Mouse (Mus musculus): ENCODE results near the gene Map3k14. TPM values are rescaled to one million over a fixed set of nuclear protein-coding genes. Genes with fewer than 3 reads are reported as not detected.
"Not testable (repeated sequence)": the region's sequence is repeated elsewhere in the genome, so short reads cannot be mapped to it uniquely, and the experiment has no call there.

The Map3k14 gene
- polyA plus RNA-seq, 1 experiment from 2014 or later: 3.1 TPM

GRCm38 (mm10) chr11:103292152-103292889 is 25.0 kb upstream of the Map3k14 start:
- Histone ChIP-seq H3K27ac (replicated peaks) (no peak overlapping the region), H3K4me1 (peaks cover 17% of the 10 kb centered on the region), H3K27me3 (replicated peaks; ENCODE audit: low read depth, poor library complexity, severe bottlenecking) (no peaks in the 10 kb centered on the region; the same call in 1 of the 2 replicates), H3K36me3 (replicated peaks) (no peaks in the 10 kb centered on the region), H3K4me3 (no peak overlapping the region), H3K9me3 (no peaks in the 10 kb centered on the region)
- DNase-seq (ENCODE audit: low spot score): no peak
- 28% methylated on average over 14 of the region's 14 CpGs for WGBS

GRCm38 (mm10) chr11:103290841-103291240 is 23.6 kb upstream of the Map3k14 start:
- not testable (repeated sequence) for H3K9me3 ChIP-seq; H3K4me3 ChIP-seq; H3K36me3 ChIP-seq (replicated peaks); DNase-seq (ENCODE audit: low spot score); H3K27ac ChIP-seq (replicated peaks); H3K27me3 ChIP-seq (replicated peaks; ENCODE audit: low read depth, poor library complexity, severe bottlenecking)
- WGBS: 93% methylated on average over 7 of the region's 7 CpGs
- peaks cover 23% of the 10 kb centered on the region for H3K4me1 ChIP-seq

- Histone ChIP-seq H3K27me3 (replicated peaks; ENCODE audit: low read depth, poor library complexity, severe bottlenecking) (no peaks in the 10 kb centered on the region; the same call in 1 of the 2 replicates), H3K4me3 (no peak overlapping the region), H3K27ac (replicated peaks) (peak overlapping the region; percentile 35; the same call in 1 of the 2 replicates), H3K4me1 (peaks cover 27% of the 10 kb centered on the region), H3K9me3 (no peaks in the 10 kb centered on the region), H3K36me3 (replicated peaks) (no peaks in the 10 kb centered on the region)
- no peak for DNase-seq (ENCODE audit: low spot score)
- WGBS: 70% methylated on average over 16 of the region's 16 CpGs
These were observed 21.2 kb upstream of the Map3k14 start for GRCm38 (mm10) chr11:103288291-103288963.

- no peaks in the 10 kb centered on the region; the same call in 1 of the 2 replicates for H3K27me3 ChIP-seq (replicated peaks; ENCODE audit: low read depth, poor library complexity, severe bottlenecking)
- no peaks in the 10 kb centered on the region for H3K36me3 ChIP-seq (replicated peaks)
- no peak overlapping the region for H3K4me3 ChIP-seq
- no peak overlapping the region for H3K27ac ChIP-seq (replicated peaks)
- 92% methylated on average over 5 of the region's 5 CpGs for WGBS
- DNase-seq (ENCODE audit: low spot score): no peak
- peaks cover 17% of the 10 kb centered on the region for H3K4me1 ChIP-seq
- no peaks in the 10 kb centered on the region for H3K9me3 ChIP-seq
These were observed 19.6 kb upstream of the Map3k14 start for GRCm38 (mm10) chr11:103286910-103287309.

DNA sequence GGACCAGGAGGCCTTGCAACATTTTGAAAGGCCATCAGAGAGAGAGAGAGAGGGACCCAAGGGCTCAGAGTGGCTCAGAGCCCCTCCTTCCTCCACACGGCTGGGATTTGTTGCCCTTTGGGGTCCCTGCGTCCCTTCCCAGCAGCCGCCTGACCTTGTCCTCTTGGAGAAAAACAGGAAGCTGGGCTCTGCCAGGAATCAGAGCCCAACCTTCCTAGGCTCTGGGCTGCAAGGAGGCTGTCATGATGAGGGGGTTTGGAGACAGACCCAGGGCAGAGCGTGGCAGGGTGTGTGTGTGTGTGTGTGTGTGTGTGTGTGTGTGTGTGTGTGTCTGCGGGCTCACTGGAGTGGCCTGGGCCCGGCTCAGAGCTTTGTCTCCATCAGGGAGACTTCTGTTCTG is 18.7 kb upstream of the Map3k14 start:
- H3K4me3 ChIP-seq: no peak overlapping the region
- no peaks in the 10 kb centered on the region for H3K27me3 ChIP-seq (replicated peaks; ENCODE audit: low read depth, poor library complexity, severe bottlenecking)
- H3K9me3 ChIP-seq: no peaks in the 10 kb centered on the region
- H3K36me3 ChIP-seq (replicated peaks): no peaks in the 10 kb centered on the region
- H3K27ac ChIP-seq (replicated peaks): peak overlapping the region; percentile 49
- H3K4me1 ChIP-seq: peaks cover 21% of the 10 kb centered on the region
- peak; percentile 52 for DNase-seq (ENCODE audit: low spot score)
- 46% methylated on average over 6 of the region's 6 CpGs for WGBS

- Histone ChIP-seq H3K36me3 (replicated peaks) (no peaks in the 10 kb centered on the region), H3K27me3 (replicated peaks; ENCODE audit: low read depth, poor library complexity, severe bottlenecking) (no peaks in the 10 kb centered on the region), H3K27ac (replicated peaks) (peak overlapping the region; percentile 49), H3K4me3 (no peak overlapping the region), H3K4me1 (peaks cover 22% of the 10 kb centered on the region), H3K9me3 (no peaks in the 10 kb centered on the region)
- WGBS: 88% methylated on average over 10 of the region's 10 CpGs
- DNase-seq (ENCODE audit: low spot score): no peak
These were observed 18.0 kb upstream of the Map3k14 start for GRCm38 (mm10) chr11:103285276-103285675.

DNA sequence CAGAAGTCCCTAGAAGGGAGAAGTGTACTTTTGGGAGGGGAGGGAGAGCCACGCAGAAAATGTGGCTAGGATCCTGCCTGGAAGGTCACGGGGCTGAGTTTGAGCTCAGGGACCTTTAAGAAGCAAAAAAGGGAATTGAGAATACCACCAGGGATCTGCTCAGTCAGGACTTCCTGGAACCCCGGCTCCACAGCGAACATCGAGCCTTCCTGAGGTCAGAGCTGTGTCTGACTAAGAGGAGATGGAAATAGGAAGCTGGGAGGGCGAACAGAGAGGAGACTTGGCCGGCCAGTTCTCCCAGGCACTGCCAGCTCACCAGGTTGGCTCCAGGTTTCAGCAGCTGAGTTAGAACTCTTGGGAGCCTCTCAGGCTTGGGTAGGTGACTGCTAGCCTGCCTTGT is 14.5 kb upstream of the Map3k14 start:
- Histone ChIP-seq H3K4me1 (peaks cover 25% of the 10 kb centered on the region), H3K4me3 (no peak overlapping the region), H3K9me3 (no peaks in the 10 kb centered on the region), H3K36me3 (replicated peaks) (no peaks in the 10 kb centered on the region), H3K27ac (replicated peaks) (no peak overlapping the region), H3K27me3 (replicated peaks; ENCODE audit: low read depth, poor library complexity, severe bottlenecking) (no peaks in the 10 kb centered on the region)
- WGBS: 69% methylated on average over 7 of the region's 7 CpGs
- DNase-seq (ENCODE audit: low spot score): no peak

GRCm38 (mm10) chr11:103276450-103276849 is 9.2 kb upstream of the Map3k14 start:
- no peak overlapping the region for H3K4me3 ChIP-seq
- H3K27ac ChIP-seq (replicated peaks): no peak overlapping the region
- H3K9me3 ChIP-seq: no peaks in the 10 kb centered on the region
- 89% methylated on average over 8 of the region's 8 CpGs for WGBS
- H3K27me3 ChIP-seq (replicated peaks; ENCODE audit: low read depth, poor library complexity, severe bottlenecking): no peaks in the 10 kb centered on the region
- H3K36me3 ChIP-seq (replicated peaks): no peaks in the 10 kb centered on the region
- H3K4me1 ChIP-seq: peaks cover 19% of the 10 kb centered on the region
- DNase-seq (ENCODE audit: low spot score): no peak

- Histone ChIP-seq H3K4me1 (peaks cover 21% of the 10 kb centered on the region), H3K27ac (replicated peaks) (no peak overlapping the region), H3K9me3 (no peaks in the 10 kb centered on the region), H3K36me3 (replicated peaks) (no peaks in the 10 kb centered on the region), H3K27me3 (replicated peaks; ENCODE audit: low read depth, poor library complexity, severe bottlenecking) (no peaks in the 10 kb centered on the region), H3K4me3 (no peak overlapping the region)
- WGBS: 87% methylated on average over 3 of the region's 3 CpGs
- no peak for DNase-seq (ENCODE audit: low spot score)
These were observed 5.6 kb upstream of the Map3k14 start for GRCm38 (mm10) chr11:103272888-103273287.

DNA sequence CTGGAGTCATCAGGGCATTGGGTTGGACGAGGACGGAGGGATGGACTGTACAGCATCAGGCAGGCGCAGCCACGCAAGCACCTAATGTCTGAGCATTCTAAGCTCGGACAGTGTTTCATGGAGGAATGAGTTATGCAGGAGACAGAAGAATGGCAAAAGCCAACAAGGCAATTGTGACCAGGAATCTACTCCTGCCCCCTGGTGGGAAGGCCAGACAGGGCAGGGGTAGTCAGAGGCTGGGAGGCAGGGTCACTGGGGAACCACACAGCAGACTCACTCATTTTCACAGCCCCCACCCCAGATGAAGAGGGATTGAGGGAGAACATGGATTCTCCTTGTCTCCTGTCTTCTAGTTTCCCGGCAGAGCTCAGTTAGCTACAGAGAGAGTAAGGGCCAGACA is 4.7 kb upstream of the Map3k14 start:
- no peak overlapping the region for H3K27ac ChIP-seq (replicated peaks)
- H3K27me3 ChIP-seq (replicated peaks; ENCODE audit: low read depth, poor library complexity, severe bottlenecking): no peaks in the 10 kb centered on the region
- peak; percentile 51 for DNase-seq (ENCODE audit: low spot score)
- H3K4me3 ChIP-seq: no peak overlapping the region
- H3K4me1 ChIP-seq: peaks cover 24% of the 10 kb centered on the region
- H3K36me3 ChIP-seq (replicated peaks): no peaks in the 10 kb centered on the region
- 68% methylated on average over 6 of the region's 6 CpGs for WGBS
- no peaks in the 10 kb centered on the region for H3K9me3 ChIP-seq

- DNase-seq (ENCODE audit: low spot score): no peak
- Histone ChIP-seq H3K27me3 (replicated peaks; ENCODE audit: low read depth, poor library complexity, severe bottlenecking) (no peaks in the 10 kb centered on the region), H3K4me1 (peaks cover 48% of the 10 kb centered on the region), H3K4me3 (no peak overlapping the region), H3K27ac (replicated peaks) (no peak overlapping the region), H3K9me3 (no peaks in the 10 kb centered on the region), H3K36me3 (replicated peaks) (no peaks in the 10 kb centered on the region)
- 75% methylated on average over 5 of the region's 5 CpGs for WGBS
These were observed 2.2 kb upstream of the Map3k14 start for GRCm38 (mm10) chr11:103269426-103269825.

DNA sequence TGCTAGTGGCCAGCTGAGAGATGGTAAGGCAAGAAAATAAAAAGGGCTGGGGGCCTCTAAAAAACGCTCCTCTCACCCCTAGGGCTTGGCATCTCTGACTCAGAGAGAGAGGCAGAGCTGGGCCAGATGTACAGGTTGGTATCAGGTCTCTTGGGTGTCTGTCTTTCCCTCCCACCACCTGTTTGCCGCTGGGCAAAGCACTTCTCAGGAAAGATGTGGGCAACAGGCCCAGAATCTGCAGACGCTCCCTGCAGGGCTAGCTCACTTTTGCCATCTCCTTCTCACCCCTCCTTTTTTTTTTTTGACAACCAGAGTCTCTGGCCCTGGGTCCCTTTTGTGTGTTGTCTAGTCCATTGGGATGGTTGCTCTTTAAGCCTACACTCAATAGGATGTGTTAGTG is 1.6 kb upstream of the Map3k14 start:
- Histone ChIP-seq H3K4me1 (peaks cover 53% of the 10 kb centered on the region), H3K27ac (replicated peaks) (no peak overlapping the region; the same call in 1 of the 2 replicates), H3K9me3 (no peaks in the 10 kb centered on the region), H3K27me3 (replicated peaks; ENCODE audit: low read depth, poor library complexity, severe bottlenecking) (no peaks in the 10 kb centered on the region), H3K36me3 (replicated peaks) (no peaks in the 10 kb centered on the region), H3K4me3 (no peak overlapping the region)
- WGBS: 88% methylated on average over 3 of the region's 3 CpGs
- DNase-seq (ENCODE audit: low spot score): no peak

- H3K27ac ChIP-seq (replicated peaks): peak overlapping the region; percentile 90
- peak overlapping the region; percentile 75 for H3K4me3 ChIP-seq
- peaks cover 58% of the 10 kb centered on the region for H3K4me1 ChIP-seq
- H3K27me3 ChIP-seq (replicated peaks; ENCODE audit: low read depth, poor library complexity, severe bottlenecking): no peaks in the 10 kb centered on the region
- no peak for DNase-seq (ENCODE audit: low spot score)
- H3K9me3 ChIP-seq: no peaks in the 10 kb centered on the region
- no peaks in the 10 kb centered on the region for H3K36me3 ChIP-seq (replicated peaks)
- 79% methylated on average over 4 of the region's 4 CpGs for WGBS
These were observed 1.1 kb upstream of the Map3k14 start for GRCm38 (mm10) chr11:103268350-103268749.

All from embryonic facial prominence, embryonic 10.5 days (tissue).